Mouse (Mus musculus): ENCODE data around the gene Clstn1. TPM values are rescaled to one million over a fixed set of nuclear protein-coding genes. Genes with fewer than 3 reads are reported as not detected.
"Not testable (repeated sequence)": the region's sequence is repeated elsewhere in the genome, so short reads cannot be mapped to it uniquely, and the experiment has no call there.

Gene Clstn1
- polyA plus RNA-seq, 1 experiment from 2014 or later, result 138 TPM

GRCm38 (mm10) chr4:149606056-149606455 is 19.8 kb downstream of the Clstn1 start:
- no peak overlapping the region for H3K9ac ChIP-seq
- peaks cover 53% of the 10 kb centered on the region for H3K4me1 ChIP-seq
- H3K9me3 ChIP-seq (replicated peaks), result 0 out of 2 replicates have a peak, but pooled peaks cover 4% of the 10 kb centered on the region
- H3K4me3 ChIP-seq, result no peak overlapping the region
- peak overlapping the region; percentile 48; the same call in 1 of the 2 replicates for H3K27ac ChIP-seq
- no peak for ATAC-seq (ENCODE audit: low FRiP score)
- no peaks in the 10 kb centered on the region for H3K36me3 ChIP-seq
- H3K27me3 ChIP-seq, result no peaks in the 10 kb centered on the region
- WGBS, result 65% methylated on average over 18 of the region's 18 CpGs
- no peak overlapping the region for H3K4me2 ChIP-seq (replicated peaks)

GRCm38 (mm10) chr4:149606766-149607358 is 20.6 kb downstream of the Clstn1 start:
- Histone ChIP-seq H3K27me3 (no peaks in the 10 kb centered on the region), H3K27ac (0 out of 2 replicates have a peak overlapping the region, but pooled peaks have one; percentile 44), H3K36me3 (no peaks in the 10 kb centered on the region), H3K9me3 (replicated peaks) (0 out of 2 replicates have a peak, but pooled peaks cover 4% of the 10 kb centered on the region), H3K4me3 (no peak overlapping the region), H3K4me2 (replicated peaks) (no peak overlapping the region), H3K4me1 (peaks cover 47% of the 10 kb centered on the region), H3K9ac (no peak overlapping the region)
- WGBS, result 42% methylated on average over 15 of the region's 15 CpGs
- ATAC-seq (ENCODE audit: low FRiP score), result no peak

GRCm38 (mm10) chr4:149607591-149608308 is 21.5 kb downstream of the Clstn1 start:
- no peak overlapping the region for H3K27ac ChIP-seq
- no peaks in the 10 kb centered on the region for H3K36me3 ChIP-seq
- H3K4me1 ChIP-seq, result peaks cover 41% of the 10 kb centered on the region
- H3K27me3 ChIP-seq, result no peaks in the 10 kb centered on the region
- H3K9me3 ChIP-seq (replicated peaks), result 0 out of 2 replicates have a peak, but pooled peaks cover 4% of the 10 kb centered on the region
- no peak for ATAC-seq (ENCODE audit: low FRiP score)
- no peak overlapping the region for H3K4me3 ChIP-seq
- no peak overlapping the region for H3K4me2 ChIP-seq (replicated peaks)
- 0 out of 2 replicates have a peak overlapping the region, but pooled peaks have one; percentile 23 for H3K9ac ChIP-seq
- WGBS, result 62% methylated on average over 20 of the region's 20 CpGs

GRCm38 (mm10) chr4:149608309-149608638 is 22.0 kb downstream of the Clstn1 start:
- Histone ChIP-seq H3K4me1 (peaks cover 41% of the 10 kb centered on the region), H3K27ac (no peak overlapping the region), H3K36me3 (no peaks in the 10 kb centered on the region), H3K27me3 (no peaks in the 10 kb centered on the region), H3K9ac (0 out of 2 replicates have a peak overlapping the region, but pooled peaks have one; percentile 23), H3K4me2 (replicated peaks) (no peak overlapping the region), H3K9me3 (replicated peaks) (0 out of 2 replicates have a peak, but pooled peaks cover 4% of the 10 kb centered on the region), H3K4me3 (no peak overlapping the region)
- ATAC-seq (ENCODE audit: low FRiP score), result no peak
- WGBS, result 94% methylated on average over 6 of the region's 6 CpGs

- Histone ChIP-seq H3K9ac (no peak overlapping the region), H3K4me1 (peaks cover 41% of the 10 kb centered on the region), H3K27me3 (no peaks in the 10 kb centered on the region), H3K27ac (no peak overlapping the region), H3K36me3 (no peaks in the 10 kb centered on the region), H3K4me2 (replicated peaks) (no peak overlapping the region), H3K4me3 (no peak overlapping the region), H3K9me3 (replicated peaks) (0 out of 2 replicates have a peak, but pooled peaks cover 2% of the 10 kb centered on the region)
- ATAC-seq (ENCODE audit: low FRiP score), result no peak
- 72% methylated on average over 8 of the region's 8 CpGs for WGBS
Measured at GRCm38 (mm10) chr4:149609256-149610025, 23.2 kb downstream of the Clstn1 start.

- Histone ChIP-seq H3K4me3 (no peak overlapping the region), H3K4me1 (peaks cover 29% of the 10 kb centered on the region), H3K27ac (no peak overlapping the region), H3K27me3 (no peaks in the 10 kb centered on the region), H3K9ac (no peak overlapping the region), H3K9me3 (replicated peaks) (peaks cover 5% of the 10 kb centered on the region; the same call in 1 of the 2 replicates), H3K36me3 (peaks cover 11% of the 10 kb centered on the region), H3K4me2 (replicated peaks) (no peak overlapping the region)
- no peak for ATAC-seq (ENCODE audit: low FRiP score)
- 56% methylated on average over 10 of the region's 10 CpGs for WGBS
Measured at GRCm38 (mm10) chr4:149611376-149612044, 25.2 kb downstream of the Clstn1 start.

GRCm38 (mm10) chr4:149613497-149613896 is 27.2 kb downstream of the Clstn1 start:
- not testable (repeated sequence) for H3K9me3 ChIP-seq (replicated peaks); H3K27me3 ChIP-seq; H3K4me3 ChIP-seq; H3K4me2 ChIP-seq (replicated peaks); H3K27ac ChIP-seq; H3K9ac ChIP-seq; ATAC-seq (ENCODE audit: low FRiP score)
- 81% methylated on average over 6 of the region's 6 CpGs for WGBS
- H3K36me3 ChIP-seq, result peaks cover 15% of the 10 kb centered on the region
- H3K4me1 ChIP-seq, result peaks cover 10% of the 10 kb centered on the region

GRCm38 (mm10) chr4:149614869-149615268 is 28.6 kb downstream of the Clstn1 start:
- Histone ChIP-seq H3K4me2 (replicated peaks) (no peak overlapping the region), H3K4me3 (no peak overlapping the region), H3K27me3 (no peaks in the 10 kb centered on the region), H3K4me1 (no peaks in the 10 kb centered on the region), H3K9ac (no peak overlapping the region), H3K36me3 (peaks cover 18% of the 10 kb centered on the region), H3K27ac (no peak overlapping the region), H3K9me3 (replicated peaks) (peaks cover 5% of the 10 kb centered on the region; the same call in 1 of the 2 replicates)
- 97% methylated on average over 3 of the region's 3 CpGs for WGBS
- ATAC-seq (ENCODE audit: low FRiP score), result no peak

GRCm38 (mm10) chr4:149616999-149617398 is 30.7 kb downstream of the Clstn1 start:
- H3K4me1 ChIP-seq, result peaks cover 15% of the 10 kb centered on the region
- not testable (repeated sequence) for H3K27me3 ChIP-seq; H3K4me2 ChIP-seq (replicated peaks); H3K9me3 ChIP-seq (replicated peaks); H3K9ac ChIP-seq; H3K27ac ChIP-seq; H3K4me3 ChIP-seq; ATAC-seq (ENCODE audit: low FRiP score)
- 80% methylated on average over 3 of the region's 3 CpGs for WGBS
- peaks cover 18% of the 10 kb centered on the region for H3K36me3 ChIP-seq

- H3K4me3 ChIP-seq, result no peak overlapping the region
- no peak for ATAC-seq (ENCODE audit: low FRiP score)
- no peak overlapping the region for H3K4me2 ChIP-seq (replicated peaks)
- WGBS, result 21% methylated on average over 8 of the region's 8 CpGs
- H3K27ac ChIP-seq, result no peak overlapping the region
- H3K9me3 ChIP-seq (replicated peaks), result peaks cover 3% of the 10 kb centered on the region; the same call in 1 of the 2 replicates
- peaks cover 13% of the 10 kb centered on the region for H3K36me3 ChIP-seq
- peaks cover 15% of the 10 kb centered on the region for H3K4me1 ChIP-seq
- no peak overlapping the region for H3K9ac ChIP-seq
- H3K27me3 ChIP-seq, result no peaks in the 10 kb centered on the region
Measured at GRCm38 (mm10) chr4:149619988-149620387, 33.7 kb downstream of the Clstn1 start.

- Histone ChIP-seq H3K4me3 (no peak overlapping the region), H3K27me3 (no peaks in the 10 kb centered on the region), H3K4me1 (peaks cover 16% of the 10 kb centered on the region), H3K9me3 (replicated peaks) (no peaks in the 10 kb centered on the region), H3K27ac (peak overlapping the region; percentile 30; the same call in 1 of the 2 replicates), H3K36me3 (peaks cover 9% of the 10 kb centered on the region), H3K9ac (no peak overlapping the region), H3K4me2 (replicated peaks) (no peak overlapping the region)
- no peak for ATAC-seq (ENCODE audit: low FRiP score)
- WGBS, result 27% methylated on average over 4 of the region's 4 CpGs
Measured at GRCm38 (mm10) chr4:149621286-149621685, 35.0 kb downstream of the Clstn1 start.

GRCm38 (mm10) chr4:149623711-149624110 is 37.4 kb downstream of the Clstn1 start:
- ATAC-seq (ENCODE audit: low FRiP score), result no peak
- Histone ChIP-seq H3K36me3 (peaks cover under 1% of the 10 kb centered on the region; the same call in 1 of the 2 replicates), H3K27me3 (no peaks in the 10 kb centered on the region), H3K4me2 (replicated peaks) (no peak overlapping the region), H3K9ac (no peak overlapping the region), H3K4me3 (no peak overlapping the region), H3K4me1 (peaks cover 28% of the 10 kb centered on the region), H3K27ac (no peak overlapping the region), H3K9me3 (replicated peaks) (no peaks in the 10 kb centered on the region)
- 88% methylated on average over 5 of the region's 5 CpGs for WGBS

Measured in hindbrain, embryonic 12.5 days (tissue).